Mouse (Mus musculus): ENCODE data around the gene Pcnx2.
A peak's percentile ranks its signal among the peaks of the same experiment; 100 is the strongest.

Gene Pcnx2

GRCm38 (mm10) chr8:125898899-125899298 lies 782 bp upstream of the Pcnx2 start:
- DNase-seq (ENCODE audit: low read depth): peak; percentile 61

GRCm38 (mm10) chr8:125897388-125897787 lies 729 bp downstream of the Pcnx2 start:
- DNase-seq (ENCODE audit: low read depth): no peak

GRCm38 (mm10) chr8:125889920-125890319 lies 8.2 kb downstream of the Pcnx2 start:
- no peak for DNase-seq (ENCODE audit: low read depth)

GRCm38 (mm10) chr8:125887549-125887948 lies 10.6 kb downstream of the Pcnx2 start:
- no peak for DNase-seq (ENCODE audit: low read depth)

- DNase-seq (ENCODE audit: low read depth): no peak
Measured at GRCm38 (mm10) chr8:125880447-125880846, 17.7 kb downstream of the Pcnx2 start.

- no peak for DNase-seq (ENCODE audit: low read depth)
Measured at GRCm38 (mm10) chr8:125873250-125873534, 24.9 kb downstream of the Pcnx2 start.

- DNase-seq (ENCODE audit: low read depth): no peak
Measured at GRCm38 (mm10) chr8:125872501-125873249, 25.4 kb downstream of the Pcnx2 start.

- peak; percentile 35 for DNase-seq (ENCODE audit: low read depth)
Measured at GRCm38 (mm10) chr8:125870821-125871321, 27.2 kb downstream of the Pcnx2 start.

- DNase-seq (ENCODE audit: low read depth): no peak
Measured at GRCm38 (mm10) chr8:125870179-125870702, 27.9 kb downstream of the Pcnx2 start.

- no peak for DNase-seq (ENCODE audit: low read depth)
Measured at GRCm38 (mm10) chr8:125869739-125870138, 28.4 kb downstream of the Pcnx2 start.

- DNase-seq (ENCODE audit: low read depth): no peak
Measured at GRCm38 (mm10) chr8:125868552-125868951, 29.6 kb downstream of the Pcnx2 start.

GRCm38 (mm10) chr8:125866125-125866524 lies 32.0 kb downstream of the Pcnx2 start:
- no peak for DNase-seq (ENCODE audit: low read depth)

GRCm38 (mm10) chr8:125857251-125857650 lies 40.9 kb downstream of the Pcnx2 start:
- DNase-seq (ENCODE audit: low read depth): no peak

GRCm38 (mm10) chr8:125856160-125856559 lies 42.0 kb downstream of the Pcnx2 start:
- DNase-seq (ENCODE audit: low read depth): no peak

- DNase-seq (ENCODE audit: low read depth): no peak
Measured at GRCm38 (mm10) chr8:125854379-125854778, 43.7 kb downstream of the Pcnx2 start.

GRCm38 (mm10) chr8:125853300-125853699 lies 44.8 kb downstream of the Pcnx2 start:
- DNase-seq (ENCODE audit: low read depth): no peak

- DNase-seq (ENCODE audit: low read depth): no peak
Measured at GRCm38 (mm10) chr8:125849181-125849580, 48.9 kb downstream of the Pcnx2 start.

- no peak for DNase-seq (ENCODE audit: low read depth)
Measured at GRCm38 (mm10) chr8:125847842-125848241, 50.3 kb downstream of the Pcnx2 start.

GRCm38 (mm10) chr8:125845281-125845680 lies 52.8 kb downstream of the Pcnx2 start:
- no peak for DNase-seq (ENCODE audit: low read depth)

GRCm38 (mm10) chr8:125843122-125843836 lies 54.8 kb downstream of the Pcnx2 start:
- no peak for DNase-seq (ENCODE audit: low read depth)

- DNase-seq (ENCODE audit: low read depth): no peak
Measured at GRCm38 (mm10) chr8:125842158-125842557, 56.0 kb downstream of the Pcnx2 start.

GRCm38 (mm10) chr8:125824688-125825087 lies 73.4 kb downstream of the Pcnx2 start:
- DNase-seq (ENCODE audit: low read depth): peak; percentile 19

GRCm38 (mm10) chr8:125823719-125824118 lies 74.4 kb downstream of the Pcnx2 start:
- peak; percentile 54 for DNase-seq (ENCODE audit: low read depth)

All from induced T-regulatory cell, adult 2 months (primary cell).